Mouse (Mus musculus) heart, embryonic 10.5 days (tissue): ENCODE data around the gene Cer1. TPM values are rescaled to one million over a fixed set of nuclear protein-coding genes. Genes with fewer than 3 reads are reported as not detected.

Experiments used
- DNase-seq: peaks from one replicate; pipeline ENCODE4 v3.0.0-alpha.2; 2017; ENCODE audit warnings: low spot score
- H3K27ac ChIP-seq: fragments of 300-500 bp; sonication (generic); 2 replicates; pipeline ENCODE4 v1.5.1; 2016; ENCODE audit warnings: mild to moderate bottlenecking
- H3K27me3 ChIP-seq: fragments of 300-500 bp; sonication (generic); 2 replicates; pipeline ENCODE4 v1.6.1; 2016; ENCODE audit warnings: mild to moderate bottlenecking; ENCODE audit not compliant: poor library complexity, insufficient read depth, severe bottlenecking
- H3K36me3 ChIP-seq: fragments of 300-500 bp; sonication (generic); 2 replicates; pipeline ENCODE4 v1.6.1; 2016; ENCODE audit warnings: mild to moderate bottlenecking, moderate library complexity
- H3K4me1 ChIP-seq: fragments of 300-500 bp; sonication (generic); 2 replicates; pipeline ENCODE4 v1.6.1; 2016; ENCODE audit warnings: mild to moderate bottlenecking
- H3K4me3 ChIP-seq: fragments of 300-500 bp; sonication (generic); 2 replicates; pipeline ENCODE4 v1.5.1; 2016; ENCODE audit warnings: mild to moderate bottlenecking, moderate library complexity
- H3K9me3 ChIP-seq: fragments of 300-500 bp; sonication (generic); 2 replicates; pipeline ENCODE4 v1.6.1; 2016; ENCODE audit warnings: mild to moderate bottlenecking, moderate library complexity
- WGBS: fragments of 180-500 bp; shearing (Covaris S2); methylation state at CpG from one replicate; pipeline ENCODE4 v1.1.7; 2016; 5-methylcytosine and 5-hydroxymethylcytosine counted together
- polyA plus RNA-seq: library from polyadenylated mRNA; unstranded; fragments of >200 nt; fragmentation: Nextera tagmentation; extraction: Ambion mirVana; gene quantifications from 2 replicates; pipeline ENCODE4 v1.2.1, GENCODE M21; 2016

Cer1 gene
- polyA plus RNA-seq, 1 experiment from 2014 or later, result not detected

- no peaks in the 10 kb centered on the region for H3K9me3 ChIP-seq
- WGBS, result 84% methylated on average over 3 of the region's 3 CpGs
- DNase-seq, result no peak
- H3K36me3 ChIP-seq, result peaks cover 33% of the 10 kb centered on the region; the same call in 1 of the 2 replicates
- H3K27ac ChIP-seq, result no peak overlapping the region
- H3K27me3 ChIP-seq, result no peaks in the 10 kb centered on the region
- no peak overlapping the region for H3K4me3 ChIP-seq
- H3K4me1 ChIP-seq, result no peaks in the 10 kb centered on the region
These were observed 47.3 kb downstream of the Cer1 start for GRCm38 (mm10) chr4:82837526-82838240.

Other genes starting within 250 kb of the Cer1 start
- 38.1 and 38.9 TPM in 2 replicates for gene Nfib, start 179.4 kb downstream of the Cer1 start, polyA plus RNA-seq
- 13.0 and 15.9 TPM in 2 replicates for gene Zdhhc21, start 25.2 kb downstream of the Cer1 start, polyA plus RNA-seq
- gene Frem1, start 167.2 kb upstream of the Cer1 start, polyA plus RNA-seq, result 9.8 and 12.4 TPM in 2 replicates